Mouse (Mus musculus): ENCODE data around the gene Spem1.

Spem1 gene

DNA sequence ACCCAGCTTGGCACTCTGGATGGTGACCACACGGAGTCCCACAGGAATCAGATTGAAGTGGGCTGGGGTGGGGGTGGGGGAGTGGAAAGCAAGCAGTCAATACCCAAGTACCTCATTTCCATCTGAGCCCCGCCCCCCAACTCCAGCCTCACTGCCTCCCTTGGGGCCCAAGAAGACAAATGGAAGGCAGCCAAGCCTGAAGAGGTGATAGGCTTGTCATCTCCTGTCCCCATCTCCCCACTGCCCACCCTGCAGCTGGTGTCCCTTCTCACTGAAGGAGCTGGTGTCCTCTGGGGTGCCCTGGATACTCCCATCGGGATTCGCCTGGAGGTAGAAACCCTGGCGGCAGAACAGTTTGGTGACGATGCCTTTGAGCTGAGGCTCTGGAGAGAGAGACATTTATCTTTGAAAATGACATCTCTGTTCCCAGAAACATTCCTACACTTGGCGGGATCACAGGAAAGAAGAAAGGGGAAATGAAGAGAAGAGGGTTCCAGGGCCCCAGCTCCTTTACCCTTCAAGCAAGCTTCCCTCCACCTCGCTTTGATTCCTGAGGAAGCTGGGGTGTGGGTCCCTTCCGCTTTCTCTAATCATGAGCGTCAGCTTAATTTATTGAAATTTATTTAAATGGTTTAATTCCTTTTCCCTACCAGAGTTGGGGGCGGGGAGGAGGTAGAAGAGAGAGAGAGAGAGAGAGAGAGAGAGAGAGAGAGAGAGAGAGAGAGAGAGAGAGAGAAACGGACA is 22.4 kb downstream of the Spem1 start:
- DNase-seq, result no peak

DNA sequence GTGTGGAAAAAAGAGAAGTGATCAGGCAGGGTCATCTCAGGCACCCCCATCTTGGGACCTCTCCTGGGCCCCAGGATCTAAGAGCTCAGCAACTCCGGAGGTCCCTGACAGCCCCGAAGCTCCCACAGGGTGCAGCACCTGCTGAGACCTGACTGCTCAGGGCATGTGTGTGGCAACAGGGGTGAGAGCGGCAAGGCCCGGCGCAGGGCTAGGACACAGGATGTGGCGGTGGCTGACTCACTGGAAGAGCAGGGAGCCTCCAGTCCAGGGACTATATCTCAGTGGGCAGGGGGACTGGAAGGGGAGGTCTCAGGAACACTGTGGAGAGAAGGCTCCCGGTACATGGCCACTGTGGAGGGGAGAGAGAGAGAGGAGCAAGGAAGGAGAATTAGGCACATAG is 24.1 kb downstream of the Spem1 start:
- no peak for DNase-seq

GRCm38 (mm10) chr11:69795983-69796435 is 26.0 kb downstream of the Spem1 start:
- no peak for DNase-seq

DNA sequence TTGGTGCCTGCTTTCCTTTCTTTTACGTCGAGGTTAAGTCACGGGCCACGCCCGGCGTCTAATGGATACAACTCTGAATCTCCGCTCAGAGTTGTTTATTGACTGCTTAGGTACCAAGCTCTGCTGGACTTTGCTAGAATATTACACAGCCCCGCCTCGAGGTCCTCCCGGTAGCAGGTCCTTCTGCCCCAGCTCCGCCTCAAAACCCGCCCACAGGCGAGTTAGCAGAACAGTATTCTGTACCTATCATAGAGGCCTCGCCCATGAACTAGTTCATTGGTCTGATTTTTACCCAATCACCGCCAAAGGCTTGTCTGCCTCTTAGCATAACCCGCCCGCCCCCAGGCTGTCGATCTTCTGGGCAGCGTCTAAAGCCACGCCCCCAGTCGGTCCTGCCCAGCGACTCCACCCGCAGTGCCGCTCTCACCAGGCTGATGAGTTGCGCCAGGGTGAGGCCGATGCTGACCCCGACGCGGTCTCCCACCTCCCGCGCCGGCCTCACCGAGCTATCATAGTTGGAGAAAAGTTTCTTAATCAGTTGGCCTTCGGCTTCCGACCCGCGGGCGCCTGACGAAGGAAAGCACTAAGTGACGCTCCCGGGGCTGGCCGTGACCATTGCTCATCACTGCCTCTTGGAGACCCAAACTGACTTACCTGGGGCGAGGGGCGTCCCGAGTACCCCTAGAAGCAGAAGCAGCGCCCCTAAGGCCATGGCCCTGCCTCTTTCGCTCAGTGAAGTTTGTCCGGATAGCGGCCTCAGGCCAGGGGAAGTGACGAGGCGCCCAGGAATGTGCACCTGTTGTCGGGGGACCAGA is 26.6 kb downstream of the Spem1 start, which contains the start of gene Chrnb1:
Gene Chrnb1, minus strand, starts transcription at position 776 of the 815 bp plus-strand sequence.
- DNase-seq, result peak; percentile 95

GRCm38 (mm10) chr11:69793429-69793828 is 28.6 kb downstream of the Spem1 start:
- no peak for DNase-seq

GRCm38 (mm10) chr11:69791420-69791819 is 30.6 kb downstream of the Spem1 start:
- no peak for DNase-seq

GRCm38 (mm10) chr11:69789431-69789830 is 32.5 kb downstream of the Spem1 start:
- no peak for DNase-seq

DNA sequence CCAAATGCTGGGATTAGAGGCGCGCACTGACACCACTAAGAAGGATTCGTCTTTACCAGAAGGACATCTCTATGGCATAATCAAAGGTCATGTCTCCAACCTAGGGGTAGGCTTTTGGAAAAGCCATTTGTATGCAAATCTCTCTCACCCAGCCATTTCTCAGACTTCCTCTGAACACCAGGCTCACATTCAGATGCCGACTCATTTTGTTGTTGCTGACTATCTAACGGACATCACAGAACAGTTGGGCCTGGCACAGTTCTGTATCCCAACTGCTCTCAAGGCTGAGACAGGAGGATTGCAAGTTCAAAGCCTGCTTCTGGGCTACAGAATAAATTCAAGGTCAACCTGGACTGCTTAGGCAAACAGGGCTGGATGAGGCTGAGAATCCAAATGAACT is 34.7 kb downstream of the Spem1 start:
- DNase-seq, result no peak

DNA sequence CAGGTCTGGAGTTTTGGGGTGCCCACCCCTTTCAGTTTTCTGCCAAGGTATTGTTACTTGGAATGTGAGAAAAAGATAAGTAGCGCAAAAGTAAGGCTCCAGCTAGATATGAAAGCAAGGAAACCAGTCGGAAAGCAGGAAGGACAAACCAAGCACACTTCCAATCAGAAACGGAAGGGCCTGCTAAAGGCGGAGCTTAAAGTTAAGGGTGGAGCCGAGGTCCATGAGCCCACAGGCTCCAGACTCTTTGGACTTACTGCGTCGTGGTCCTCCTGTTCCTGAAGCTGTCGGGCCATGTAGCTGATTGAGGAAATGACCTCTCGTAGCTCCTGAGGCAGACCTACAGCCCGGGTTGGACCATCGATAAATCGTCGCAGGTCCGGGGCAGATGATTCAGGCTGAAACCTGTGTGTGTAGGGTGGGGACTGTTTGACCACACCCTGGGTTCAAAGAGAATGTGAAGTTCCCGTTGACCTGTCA is 37.1 kb downstream of the Spem1 start:
- peak; percentile 67 for DNase-seq

DNA sequence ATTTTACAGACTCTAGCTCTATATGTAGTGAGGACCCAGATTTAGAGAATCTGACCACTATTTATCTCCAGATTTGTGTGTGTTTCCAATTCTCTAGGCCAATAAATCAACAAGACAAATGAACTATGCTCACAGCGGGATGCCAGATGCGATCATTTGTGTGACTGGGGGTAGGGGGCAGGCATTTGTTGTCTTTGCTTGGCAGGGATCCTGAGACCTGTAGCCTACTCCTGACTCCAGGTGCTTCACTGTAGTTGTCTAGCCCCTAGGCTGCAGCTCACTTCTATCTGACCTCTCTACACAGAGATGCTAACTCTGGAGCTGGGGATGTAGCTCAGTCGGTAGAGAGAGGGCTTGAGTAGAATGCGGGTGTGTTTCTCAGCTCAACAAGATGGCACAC is 40.2 kb downstream of the Spem1 start:
- no peak for DNase-seq

- DNase-seq, result no peak
Observed at GRCm38 (mm10) chr11:69778985-69779384, 43.0 kb downstream of the Spem1 start.

- no peak for DNase-seq
Observed at GRCm38 (mm10) chr11:69778258-69778982, 43.6 kb downstream of the Spem1 start.

GRCm38 (mm10) chr11:69777504-69778257 is 44.3 kb downstream of the Spem1 start:
- no peak for DNase-seq

DNA sequence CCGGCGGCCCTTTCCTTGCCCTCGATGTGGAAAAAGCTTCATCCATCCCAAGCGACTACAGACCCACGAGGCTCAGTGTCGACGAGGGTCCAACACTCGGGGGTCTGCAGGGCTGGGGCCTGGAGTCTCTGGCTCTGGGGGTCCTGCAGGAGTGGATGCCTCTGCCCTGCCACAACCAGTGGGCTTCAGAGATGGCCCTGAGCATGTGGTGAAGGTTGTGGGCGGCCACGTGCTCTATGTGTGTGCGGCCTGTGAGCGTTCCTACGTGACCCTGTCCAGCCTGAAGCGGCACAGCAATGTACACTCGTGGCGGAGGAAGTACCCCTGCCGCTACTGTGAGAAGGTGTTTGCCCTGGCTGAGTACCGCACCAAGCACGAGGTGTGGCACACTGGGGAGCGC is 45.5 kb downstream of the Spem1 start:
- no peak for DNase-seq

DNA sequence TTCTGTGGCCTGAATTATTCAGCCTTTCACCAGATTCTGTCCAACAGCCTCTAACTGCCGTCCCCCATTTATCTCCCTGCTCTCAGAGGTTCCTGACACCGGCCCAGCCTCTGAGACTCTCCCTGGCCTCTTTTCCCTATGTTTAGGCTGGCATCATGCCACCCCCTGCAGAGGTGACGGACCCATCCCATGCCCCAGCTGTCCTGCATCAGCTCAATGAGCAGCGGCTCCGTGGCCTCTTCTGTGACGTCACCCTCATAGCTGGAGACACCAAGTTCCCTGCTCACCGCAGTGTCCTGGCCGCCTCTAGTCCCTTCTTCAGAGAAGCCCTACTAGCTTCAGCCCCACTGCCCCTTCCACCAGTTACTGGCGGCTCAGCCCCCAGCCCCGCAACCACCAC is 46.3 kb downstream of the Spem1 start:
- DNase-seq, result no peak

GRCm38 (mm10) chr11:69774961-69775360 is 47.0 kb downstream of the Spem1 start:
- no peak for DNase-seq
